Mouse (Mus musculus): ENCODE data around the gene Ube2h. TPM values are rescaled to one million over a fixed set of nuclear protein-coding genes. Genes with fewer than 3 reads are reported as not detected.
A peak's percentile ranks its signal among the peaks of the same experiment; 100 is the strongest.

Ube2h gene
- polyA plus RNA-seq, 1 experiment from 2014 or later = 72.4 TPM

GRCm38 (mm10) chr6:30167192-30167591, 137.1 kb downstream of the Ube2h start:
- Histone ChIP-seq H3K4me1 (peaks cover 14% of the 10 kb centered on the region), H3K36me3 (no peaks in the 10 kb centered on the region), H3K27me3 (peaks cover 45% of the 10 kb centered on the region), H3K4me2 (replicated peaks) (0 out of 2 replicates have a peak overlapping the region, but pooled peaks have one; percentile 15), H3K27ac (no peak overlapping the region), H3K4me3 (no peak overlapping the region), H3K9me3 (replicated peaks) (no peaks in the 10 kb centered on the region), H3K9ac (no peak overlapping the region)
- ATAC-seq (ENCODE audit: low FRiP score) = peak; percentile 49; the same call in 1 of the 2 replicates
- 15% methylated on average over 11 of the region's 11 CpGs for whole genome bisulfite sequencing

DNA sequence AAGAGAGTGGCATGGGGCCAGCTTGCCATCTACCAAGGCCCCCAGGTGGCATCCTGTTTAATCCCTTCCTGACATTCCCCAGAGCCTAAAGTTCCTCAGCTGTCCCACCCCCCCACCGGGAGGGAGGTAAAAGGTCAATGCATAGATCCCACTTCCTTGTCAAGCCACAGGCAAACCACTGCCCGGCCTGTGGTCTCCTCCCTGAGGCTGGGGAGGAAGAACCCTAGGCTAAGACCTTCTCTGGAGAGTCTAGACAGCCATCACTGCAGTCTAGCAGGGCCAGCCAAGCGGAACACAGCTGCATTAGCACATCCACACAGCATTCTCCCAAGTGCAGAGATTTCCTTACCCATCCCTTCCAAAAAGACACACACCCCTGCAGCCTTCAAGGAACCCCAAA, 138.0 kb downstream of the Ube2h start:
- ATAC-seq (ENCODE audit: low FRiP score) = no peak
- Histone ChIP-seq H3K9ac (no peak overlapping the region), H3K4me2 (replicated peaks) (no peak overlapping the region), H3K9me3 (replicated peaks) (no peaks in the 10 kb centered on the region), H3K36me3 (no peaks in the 10 kb centered on the region), H3K27ac (no peak overlapping the region), H3K4me1 (peaks cover 14% of the 10 kb centered on the region), H3K4me3 (no peak overlapping the region), H3K27me3 (peaks cover 39% of the 10 kb centered on the region)
- WGBS = 54% methylated on average over 3 of the region's 3 CpGs

DNA sequence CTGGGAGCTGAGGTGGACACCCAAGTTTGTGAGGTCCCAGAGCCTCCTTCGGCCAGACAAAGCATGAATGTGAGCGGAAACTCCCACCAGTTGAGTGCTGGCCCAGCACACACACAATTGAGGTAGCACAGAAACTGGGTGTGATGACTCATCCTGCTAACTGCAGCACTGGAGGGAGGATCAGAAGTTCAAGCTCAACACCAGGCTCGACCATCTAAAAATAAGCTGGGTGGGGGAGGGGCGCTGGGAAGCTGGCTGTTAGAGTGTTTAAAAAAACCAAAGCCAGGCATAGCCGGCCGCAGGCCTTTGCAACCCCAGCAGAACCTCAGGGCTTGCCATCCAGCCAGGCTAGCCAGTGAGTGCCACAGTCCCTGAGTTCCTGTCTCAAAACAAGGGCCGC, 142.2 kb downstream of the Ube2h start:
- Histone ChIP-seq H3K9ac (no peak overlapping the region), H3K9me3 (replicated peaks) (no peaks in the 10 kb centered on the region), H3K4me2 (replicated peaks) (no peak overlapping the region), H3K36me3 (no peaks in the 10 kb centered on the region), H3K4me1 (peaks cover 7% of the 10 kb centered on the region), H3K27me3 (peaks cover 3% of the 10 kb centered on the region; the same call in 1 of the 2 replicates), H3K4me3 (no peak overlapping the region), H3K27ac (no peak overlapping the region)
- no peak for ATAC-seq (ENCODE audit: low FRiP score)
- 47% methylated on average over 7 of the region's 7 CpGs for WGBS

GRCm38 (mm10) chr6:30161618-30162017, 142.7 kb downstream of the Ube2h start:
- Histone ChIP-seq H3K9ac (no peak overlapping the region), H3K9me3 (replicated peaks) (no peaks in the 10 kb centered on the region), H3K4me3 (no peak overlapping the region), H3K27ac (no peak overlapping the region), H3K4me2 (replicated peaks) (no peak overlapping the region), H3K27me3 (peaks cover 3% of the 10 kb centered on the region; the same call in 1 of the 2 replicates), H3K4me1 (peaks cover 3% of the 10 kb centered on the region), H3K36me3 (no peaks in the 10 kb centered on the region)
- ATAC-seq (ENCODE audit: low FRiP score) = no peak
- WGBS = 64% methylated on average over 2 of the region's 2 CpGs

MicroRNA genes within 50 kb of the gene (microRNA counts, 519-probe panel; counts per million panel counts)
- microRNA mmu-miR-182 (3,206 counts per million, percentile 72 among the panel's probes with 10 or more counts), microRNA mmu-miR-183 (4,523 counts per million, percentile 87 among the panel's probes with 10 or more counts), microRNA mmu-miR-96 (5,021 counts per million, percentile 92 among the panel's probes with 10 or more counts)

Small RNAs within 50 kb of the gene (microRNA-seq; reads per million reads assigned to microRNA genes)
- gene Mir182 = 10,461 reads per million, percentile 95 among the genes with 10 or more reads in this experiment
- 5,623 reads per million, percentile 90 among the genes with 10 or more reads in this experiment for gene Mir183
- 2,133 reads per million, percentile 83 among the genes with 10 or more reads in this experiment for gene Mir96

Other genes starting within 250 kb of the Ube2h start
- gene Zc3hc1, start 86.5 kb upstream of the Ube2h start, polyA plus RNA-seq (2016; fragmentation: Nextera tagmentation; extraction: Ambion mirVana) = 65.3 and 67.6 TPM in 2 replicates
- gene Klhdc10, start 97.3 kb upstream of the Ube2h start, polyA plus RNA-seq (2016; fragmentation: Nextera tagmentation; extraction: Ambion mirVana) = 42.5 and 45.4 TPM in 2 replicates
- 37.0 and 38.9 TPM in 2 replicates for gene Tmem209, start 205.2 kb upstream of the Ube2h start, polyA plus RNA-seq (2016; fragmentation: Nextera tagmentation; extraction: Ambion mirVana)
- 0.21 and 0.34 TPM in 2 replicates for gene Ssmem1, start 205.3 kb upstream of the Ube2h start, polyA plus RNA-seq (2016; fragmentation: Nextera tagmentation; extraction: Ambion mirVana)
- gene Cpa2, start 237.0 kb upstream of the Ube2h start, polyA plus RNA-seq (2016; fragmentation: Nextera tagmentation; extraction: Ambion mirVana) = 4.0 and 6.3 TPM in 2 replicates

All from hindbrain, embryonic 12.5 days (tissue).